Mouse (Mus musculus) embryonic fibroblast, embryonic 13.5 days (primary cell): ENCODE measurements around the gene Mbd3.

ENCODE experiments used
- CTCF ChIP-seq: IDR thresholded peaks from 2 replicates; pipeline ENCODE4 v1.5.1; 2011; ENCODE audit warnings: mild to moderate bottlenecking, control low read depth, low read length, moderate library complexity, borderline replicate concordance; ENCODE audit not compliant: insufficient read depth
- POLR2A ChIP-seq: IDR thresholded peaks from 2 replicates; pipeline ENCODE4 v1.6.1; 2011; ENCODE audit warnings: low read depth, mild to moderate bottlenecking, control low read depth, low read length, moderate library complexity

GRCm38 (mm10) chr10:80417371-80417770 lies 18.0 kb upstream of the Mbd3 start:
- TF ChIP-seq CTCF (no peak), POLR2A (no peak)
